Mouse (Mus musculus): ENCODE data around the gene Notch1.

DNA sequence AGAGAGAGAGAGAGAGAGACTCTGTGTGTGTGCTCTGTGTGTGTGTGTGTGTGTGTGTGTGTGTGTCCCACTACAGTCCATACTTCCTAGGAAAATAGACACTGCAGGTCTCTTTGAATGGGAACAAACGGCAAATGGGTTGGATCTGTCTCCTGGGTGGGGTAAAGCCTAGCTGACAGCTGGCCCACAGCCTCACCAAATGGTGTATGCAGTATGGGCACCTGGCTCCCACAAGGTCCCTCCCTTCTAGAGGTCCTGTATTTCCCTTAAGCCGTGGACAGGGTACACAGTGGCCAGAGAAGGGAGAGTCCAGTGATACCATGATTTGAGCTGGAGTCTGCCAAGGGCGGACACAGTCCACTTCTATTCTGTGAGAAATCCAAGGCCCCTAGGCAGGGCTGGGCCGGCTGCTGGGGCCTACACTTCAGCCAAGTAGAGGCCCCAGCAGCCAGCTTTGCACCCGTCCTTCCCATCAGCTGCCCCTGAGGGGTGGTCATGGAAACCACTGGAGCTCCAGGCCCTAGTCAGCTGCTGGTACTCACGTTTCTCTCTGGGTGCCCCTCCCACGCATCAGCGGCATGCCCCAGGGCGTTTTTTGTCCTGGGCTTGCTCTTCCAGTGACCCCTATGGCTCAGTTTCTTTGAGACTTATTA is 24.9 kb upstream of the Notch1 start:
- TF ChIP-seq CTCF (IDR thresholded peaks at IDR 0.05; ENCODE audit: control insufficient read depth, insufficient read depth, insufficient read length) (no peak), MAX (IDR thresholded peaks at IDR 0.05) (no peak), USF1 (IDR thresholded peaks at IDR 0.05; ENCODE audit: low read depth) (no peak), MYOD1 (IDR thresholded peaks at IDR 0.05; ENCODE audit: control insufficient read depth, insufficient read length, low read depth) (no peak)
